Mouse (Mus musculus) hindbrain, embryonic 13.5 days (tissue): Measurements from ENCODE around the gene Mmp14. TPM values are rescaled to one million over a fixed set of nuclear protein-coding genes. Genes with fewer than 3 reads are reported as not detected.
A peak's percentile ranks its signal among the peaks of the same experiment; 100 is the strongest.

Experiments
- ATAC-seq: fragments of 200-750 bp; cut with Nextera tagmentation; 2 replicates; pipeline ENCODE4 v1.8.0; 2017; ENCODE audit warnings: moderate TSS enrichment; ENCODE audit not compliant: low FRiP score
- H3K27ac ChIP-seq: fragments of 300-500 bp; sonication (generic); 2 replicates; pipeline ENCODE4 v1.5.1; 2015; ENCODE audit warnings: inconsistent platforms, mild to moderate bottlenecking, moderate library complexity
- H3K27me3 ChIP-seq: fragments of 300-500 bp; sonication (generic); 2 replicates; pipeline ENCODE4 v1.6.1; 2015; ENCODE audit warnings: mild to moderate bottlenecking, inconsistent platforms
- H3K36me3 ChIP-seq: fragments of 300-500 bp; sonication (generic); 2 replicates; pipeline ENCODE4 v1.6.1; 2015; ENCODE audit warnings: mild to moderate bottlenecking, inconsistent platforms
- H3K4me1 ChIP-seq: fragments of 300-500 bp; sonication (generic); replicated peaks from 2 replicates; pipeline ENCODE4 v1.6.1; 2015; ENCODE audit warnings: inconsistent platforms
- H3K4me2 ChIP-seq: fragments of 300-500 bp; sonication (generic); 2 replicates; pipeline ENCODE4 v1.6.1; 2015; ENCODE audit warnings: inconsistent platforms, mild to moderate bottlenecking, moderate library complexity
- H3K4me3 ChIP-seq: fragments of 300-500 bp; sonication (generic); 2 replicates; pipeline ENCODE4 v1.5.1; 2015; ENCODE audit warnings: mild to moderate bottlenecking, inconsistent platforms
- H3K9ac ChIP-seq: fragments of 300-500 bp; sonication (generic); 2 replicates; pipeline ENCODE4 v1.6.1; 2015; ENCODE audit warnings: mild to moderate bottlenecking, inconsistent platforms
- H3K9me3 ChIP-seq: fragments of 300-500 bp; sonication (generic); 2 replicates; pipeline ENCODE4 v1.6.1; 2016; ENCODE audit warnings: inconsistent platforms
- WGBS: fragments of 180-500 bp; shearing (Covaris S2); methylation state at CpG from one replicate; pipeline ENCODE4 v1.1.7; 2015; 5-methylcytosine and 5-hydroxymethylcytosine counted together
- polyA plus RNA-seq: library from polyadenylated mRNA; unstranded; fragments of >200 nt; fragmentation: Nextera tagmentation; extraction: Ambion mirVana; gene quantifications from 2 replicates; pipeline ENCODE4 v1.2.1, GENCODE M21; 2015

The Mmp14 gene
- 49.1 and 54.9 TPM in 2 replicates for polyA plus RNA-seq

DNA sequence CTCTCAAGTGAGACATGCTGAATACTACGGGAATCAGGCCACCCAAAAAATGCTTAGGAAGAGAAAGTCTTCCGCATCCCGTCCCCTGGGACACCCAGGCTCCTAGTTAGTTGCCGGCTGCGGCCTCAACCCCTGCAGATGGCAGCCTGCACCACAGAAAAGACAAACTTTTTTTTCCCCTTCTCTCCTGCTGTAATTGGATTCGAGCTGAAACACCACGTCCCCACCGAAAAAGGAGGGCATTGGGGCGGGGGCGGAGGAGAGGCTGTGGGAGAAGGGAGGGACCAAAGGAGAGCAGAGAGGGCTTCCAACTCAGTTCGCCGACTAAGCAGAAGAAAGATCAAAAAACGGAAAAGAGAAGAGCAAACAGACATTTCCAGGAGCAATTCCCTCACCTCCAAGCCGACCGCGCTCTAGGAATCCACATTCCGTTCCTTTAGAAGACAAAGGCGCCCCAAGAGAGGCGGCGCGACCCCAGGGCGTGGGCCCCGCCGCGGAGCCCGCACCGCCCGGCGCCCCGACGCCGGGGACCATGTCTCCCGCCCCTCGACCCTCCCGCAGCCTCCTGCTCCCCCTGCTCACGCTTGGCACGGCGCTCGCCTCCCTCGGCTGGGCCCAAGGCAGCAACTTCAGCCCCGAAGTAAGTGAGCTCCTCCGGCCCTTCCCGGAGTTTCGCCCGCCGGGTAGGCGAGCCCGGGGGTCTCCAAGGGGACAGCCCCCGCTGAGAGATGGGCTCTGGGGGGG, at the start of gene Mmp14:
Gene Mmp14 (plus strand): TSS at position 279 of the 744 bp plus-strand sequence.
- Histone ChIP-seq H3K36me3 (peaks cover 10% of the 10 kb centered on the region; the same call in 1 of the 2 replicates), H3K27me3 (peaks cover 19% of the 10 kb centered on the region), H3K4me3 (peak within 1 kb of the TSS; percentile 55), H3K9me3 (no peaks in the 10 kb centered on the region), H3K27ac (peak within 1 kb of the TSS; percentile 87), H3K4me1 (peaks cover 62% of the 10 kb centered on the region), H3K9ac (peak within 1 kb of the TSS; percentile 85), H3K4me2 (peak within 1 kb of the TSS; percentile 71)
- WGBS, result under 1% methylated on average over 48 of the region's 49 CpGs
- peak; percentile 11; the same call in 1 of the 2 replicates for ATAC-seq

GRCm38 (mm10) chr14:54381816-54382215, 49.6 kb upstream of the Mmp14 start:
- 71% methylated on average over 10 of the region's 10 CpGs for WGBS
- no peak for ATAC-seq
- no peaks in the 10 kb centered on the region for H3K27me3 ChIP-seq

DNA sequence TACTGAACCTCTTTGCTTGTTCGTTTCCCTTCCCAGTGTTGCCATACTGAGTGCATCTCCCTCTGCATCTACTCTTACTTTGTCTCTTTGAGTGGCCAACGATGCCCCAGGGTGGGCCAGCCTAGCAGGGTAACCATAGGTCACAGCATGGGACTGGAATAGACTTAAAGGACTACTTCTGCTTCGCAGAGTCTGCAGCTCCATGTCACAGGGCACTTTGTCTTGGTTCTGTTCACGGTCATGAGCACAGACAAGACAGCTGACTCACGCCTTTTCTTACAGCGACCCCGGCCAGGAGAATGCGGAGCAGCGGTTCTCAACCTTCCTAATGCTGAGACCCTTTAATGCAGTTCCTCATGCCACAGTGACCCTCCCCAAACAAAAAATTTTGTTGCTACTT, 48.8 kb upstream of the Mmp14 start:
- Histone ChIP-seq H3K27me3 (no peaks in the 10 kb centered on the region), H3K4me3 (no peak overlapping the region), H3K36me3 (no peaks in the 10 kb centered on the region), H3K9me3 (no peaks in the 10 kb centered on the region), H3K9ac (no peak overlapping the region), H3K4me1 (no peaks in the 10 kb centered on the region), H3K4me2 (no peak overlapping the region), H3K27ac (no peak overlapping the region)
- 36% methylated on average over 9 of the region's 9 CpGs for WGBS
- no peak for ATAC-seq

More at GRCm38 (mm10) chr14:54381816-54382215, 49.6 kb upstream of the Mmp14 start:
- H3K4me2 ChIP-seq, result no peak overlapping the region
- H3K36me3 ChIP-seq, result no peaks in the 10 kb centered on the region
- H3K27ac ChIP-seq, result no peak overlapping the region
- H3K4me1 ChIP-seq, result no peaks in the 10 kb centered on the region
- H3K9ac ChIP-seq, result no peak overlapping the region
- no peak overlapping the region for H3K4me3 ChIP-seq
- no peaks in the 10 kb centered on the region for H3K9me3 ChIP-seq

DNA sequence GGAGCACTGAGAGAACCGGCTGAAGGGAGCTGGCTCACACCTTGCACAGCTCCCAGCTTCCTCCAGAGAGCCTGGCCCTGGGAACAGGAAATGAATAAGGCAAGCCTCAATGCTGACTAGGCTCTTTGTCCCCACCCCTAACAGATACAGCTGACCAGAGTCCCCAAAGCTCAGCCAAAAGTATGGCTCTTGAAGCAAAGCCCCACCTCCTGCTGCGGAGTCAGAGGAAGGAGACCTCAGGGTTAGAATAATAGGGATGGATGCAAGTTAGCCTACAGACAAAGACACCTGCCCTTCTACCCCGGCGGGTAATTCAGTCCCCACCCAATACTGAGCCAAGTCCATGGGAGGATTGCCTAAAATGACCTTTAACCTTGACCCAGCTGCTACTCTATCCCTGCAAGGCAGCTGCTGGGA, 48.0 kb upstream of the Mmp14 start:
- H3K4me2 ChIP-seq, result no peak overlapping the region
- H3K9ac ChIP-seq, result no peak overlapping the region
- WGBS, result 57% methylated on average over 4 of the region's 4 CpGs
- H3K4me3 ChIP-seq, result no peak overlapping the region
- H3K27ac ChIP-seq, result no peak overlapping the region
- H3K36me3 ChIP-seq, result no peaks in the 10 kb centered on the region
- no peaks in the 10 kb centered on the region for H3K9me3 ChIP-seq
- no peaks in the 10 kb centered on the region for H3K27me3 ChIP-seq
- ATAC-seq, result 0 out of 2 replicates have a peak, but pooled peaks have one; percentile 36
- H3K4me1 ChIP-seq, result no peaks in the 10 kb centered on the region

DNA sequence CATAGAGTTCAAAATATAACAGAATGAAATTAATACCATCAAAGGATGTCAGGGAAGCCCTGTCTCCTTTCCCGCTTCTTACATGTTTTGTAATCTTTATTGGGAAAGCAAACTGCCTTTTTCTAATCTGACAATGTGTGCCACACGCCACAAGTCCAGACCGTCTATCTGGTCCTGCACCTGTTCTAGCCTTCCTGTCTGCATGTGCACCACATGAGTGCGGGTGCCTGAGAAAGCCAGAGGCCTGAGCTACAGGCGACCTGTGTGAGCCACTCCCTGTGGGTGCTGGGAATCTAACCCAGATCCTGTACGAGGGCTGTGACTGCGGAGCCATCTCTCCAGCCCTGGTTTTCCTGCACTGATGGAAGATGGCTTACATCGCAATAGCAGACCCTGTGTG, 47.0 kb upstream of the Mmp14 start:
- ATAC-seq, result no peak
- 95% methylated on average over 8 of the region's 8 CpGs for WGBS

GRCm38 (mm10) chr14:54385968-54386618, 45.3 kb upstream of the Mmp14 start:
- Histone ChIP-seq H3K36me3 (no peaks in the 10 kb centered on the region), H3K27ac (no peak overlapping the region), H3K27me3 (no peaks in the 10 kb centered on the region), H3K4me2 (no peak overlapping the region), H3K9me3 (no peaks in the 10 kb centered on the region), H3K4me3 (no peak overlapping the region), H3K4me1 (no peaks in the 10 kb centered on the region), H3K9ac (no peak overlapping the region)
- ATAC-seq, result no peak
- WGBS, result 88% methylated on average over 7 of the region's 7 CpGs

More for the DNA sequence above, 47.0 kb upstream of the Mmp14 start:
- H3K4me1 ChIP-seq, result no peaks in the 10 kb centered on the region
- H3K4me3 ChIP-seq, result no peak overlapping the region
- H3K4me2 ChIP-seq, result no peak overlapping the region
- H3K9ac ChIP-seq, result no peak overlapping the region
- H3K9me3 ChIP-seq, result no peaks in the 10 kb centered on the region
- no peak overlapping the region for H3K27ac ChIP-seq
- no peaks in the 10 kb centered on the region for H3K27me3 ChIP-seq
- H3K36me3 ChIP-seq, result no peaks in the 10 kb centered on the region

GRCm38 (mm10) chr14:54387546-54387945, 43.9 kb upstream of the Mmp14 start:
- no peak overlapping the region for H3K4me2 ChIP-seq
- H3K27ac ChIP-seq, result no peak overlapping the region
- 73% methylated on average over 6 of the region's 6 CpGs for WGBS

GRCm38 (mm10) chr14:54390843-54391242, 40.6 kb upstream of the Mmp14 start:
- Histone ChIP-seq H3K9me3 (no peaks in the 10 kb centered on the region), H3K36me3 (no peaks in the 10 kb centered on the region), H3K9ac (no peak overlapping the region), H3K4me1 (no peaks in the 10 kb centered on the region), H3K4me2 (no peak overlapping the region), H3K4me3 (no peak overlapping the region), H3K27ac (no peak overlapping the region), H3K27me3 (no peaks in the 10 kb centered on the region)
- 78% methylated on average over 6 of the region's 6 CpGs for WGBS
- no peak for ATAC-seq

More at GRCm38 (mm10) chr14:54387546-54387945, 43.9 kb upstream of the Mmp14 start:
- ATAC-seq, result no peak
- Histone ChIP-seq H3K4me1 (no peaks in the 10 kb centered on the region), H3K4me3 (no peak overlapping the region), H3K9me3 (no peaks in the 10 kb centered on the region), H3K9ac (no peak overlapping the region), H3K27me3 (no peaks in the 10 kb centered on the region), H3K36me3 (no peaks in the 10 kb centered on the region)

DNA sequence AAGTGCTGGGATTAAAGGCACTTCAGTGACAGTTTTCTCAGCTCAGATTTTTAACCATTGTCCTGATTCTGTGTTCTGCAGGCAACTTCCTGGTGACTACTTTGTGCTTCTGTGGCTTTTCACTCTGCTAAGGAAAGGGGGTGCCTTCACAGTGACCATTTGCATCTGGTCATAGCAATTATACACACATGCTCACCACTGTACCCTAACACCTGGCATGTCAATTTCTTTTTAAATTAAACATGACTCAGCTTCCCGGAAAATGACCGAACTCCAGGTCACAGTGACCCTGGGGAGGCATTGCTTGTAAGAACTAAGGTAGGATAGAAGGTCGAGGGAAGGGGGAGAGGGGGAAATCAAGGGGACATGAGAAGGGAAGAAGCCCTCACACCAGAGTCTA, 37.6 kb upstream of the Mmp14 start:
- Histone ChIP-seq H3K4me3 (no peak overlapping the region), H3K9ac (no peak overlapping the region), H3K9me3 (no peaks in the 10 kb centered on the region), H3K4me2 (no peak overlapping the region), H3K4me1 (no peaks in the 10 kb centered on the region), H3K27me3 (no peaks in the 10 kb centered on the region), H3K27ac (no peak overlapping the region), H3K36me3 (no peaks in the 10 kb centered on the region)
- 86% methylated on average over 3 of the region's 3 CpGs for WGBS
- ATAC-seq, result no peak

- no peaks in the 10 kb centered on the region for H3K27me3 ChIP-seq
- no peak for ATAC-seq
- no peaks in the 10 kb centered on the region for H3K9me3 ChIP-seq
- H3K4me2 ChIP-seq, result no peak overlapping the region
- no peak overlapping the region for H3K27ac ChIP-seq
- no peak overlapping the region for H3K4me3 ChIP-seq
- no peak overlapping the region for H3K9ac ChIP-seq
- H3K4me1 ChIP-seq, result no peaks in the 10 kb centered on the region
- H3K36me3 ChIP-seq, result no peaks in the 10 kb centered on the region
These were observed 37.1 kb upstream of the Mmp14 start for GRCm38 (mm10) chr14:54394309-54394708.

DNA sequence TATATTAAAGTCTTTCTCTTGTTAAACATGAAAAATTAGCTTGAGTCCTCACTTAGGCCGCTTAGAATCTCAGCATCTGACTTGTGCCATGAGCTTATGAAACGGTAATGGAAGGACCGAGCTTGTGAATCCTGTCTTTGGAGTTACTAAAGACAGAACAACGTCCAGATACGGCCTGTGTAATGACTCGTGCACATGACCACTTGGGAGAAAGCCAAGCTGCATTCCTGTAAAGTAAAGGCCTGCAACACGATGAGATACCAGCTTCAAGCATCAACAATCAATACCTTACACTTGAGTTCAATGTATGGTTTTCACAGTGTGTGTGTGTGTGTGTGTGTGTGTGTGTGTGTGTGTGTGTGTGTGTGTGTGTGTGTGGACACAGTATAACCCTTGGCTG, 34.7 kb upstream of the Mmp14 start:
- Histone ChIP-seq H3K27me3 (no peaks in the 10 kb centered on the region), H3K9ac (no peak overlapping the region), H3K36me3 (no peaks in the 10 kb centered on the region), H3K9me3 (no peaks in the 10 kb centered on the region), H3K4me3 (no peak overlapping the region), H3K4me2 (no peak overlapping the region), H3K27ac (no peak overlapping the region), H3K4me1 (no peaks in the 10 kb centered on the region)
- no peak for ATAC-seq
- 91% methylated on average over 7 of the region's 7 CpGs for WGBS

DNA sequence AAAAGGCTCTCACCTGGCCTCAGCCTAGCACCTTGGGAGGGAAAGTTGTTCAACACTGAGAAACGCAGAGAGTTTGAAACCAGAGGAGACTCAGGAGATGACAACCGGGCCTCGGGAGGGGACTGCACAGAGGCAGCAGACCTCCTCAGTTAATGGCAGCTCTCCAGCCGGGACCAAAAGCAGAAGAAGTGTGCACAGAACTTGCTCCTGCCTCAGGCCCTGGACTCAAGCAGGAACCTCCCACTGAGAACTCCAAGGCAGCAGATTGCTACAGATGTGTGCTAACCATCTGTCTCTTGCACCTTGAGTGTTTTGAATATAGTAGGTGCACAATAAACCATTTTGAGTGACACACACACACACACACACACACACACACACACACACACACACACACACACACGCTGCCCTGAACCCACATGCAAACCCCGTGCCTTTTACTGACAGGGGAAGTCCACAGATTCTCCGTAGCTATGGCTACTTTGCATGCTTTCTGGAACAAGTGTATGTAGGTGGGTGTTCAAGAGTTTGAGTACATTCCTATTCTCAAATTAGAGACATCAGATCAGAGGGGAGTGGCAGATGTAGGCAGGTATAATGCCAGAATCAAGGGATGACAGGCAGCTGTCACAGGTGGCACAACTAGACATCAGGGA, 33.4 kb upstream of the Mmp14 start:
- no peaks in the 10 kb centered on the region for H3K27me3 ChIP-seq
- no peaks in the 10 kb centered on the region for H3K4me1 ChIP-seq
- H3K27ac ChIP-seq, result no peak overlapping the region
- no peaks in the 10 kb centered on the region for H3K36me3 ChIP-seq
- no peak overlapping the region for H3K4me3 ChIP-seq
- no peak overlapping the region for H3K4me2 ChIP-seq
- no peak for ATAC-seq
- H3K9me3 ChIP-seq, result no peaks in the 10 kb centered on the region
- WGBS, result 74% methylated on average over 7 of the region's 7 CpGs
- no peak overlapping the region for H3K9ac ChIP-seq
